Mouse (Mus musculus) retina, postnatal 1 day (tissue): ENCODE data around the gene Atp12a.

Source experiments
- DNase-seq: peaks from one replicate; pipeline ENCODE4 v3.0.0-alpha.2; 2012

Atp12a gene

DNA sequence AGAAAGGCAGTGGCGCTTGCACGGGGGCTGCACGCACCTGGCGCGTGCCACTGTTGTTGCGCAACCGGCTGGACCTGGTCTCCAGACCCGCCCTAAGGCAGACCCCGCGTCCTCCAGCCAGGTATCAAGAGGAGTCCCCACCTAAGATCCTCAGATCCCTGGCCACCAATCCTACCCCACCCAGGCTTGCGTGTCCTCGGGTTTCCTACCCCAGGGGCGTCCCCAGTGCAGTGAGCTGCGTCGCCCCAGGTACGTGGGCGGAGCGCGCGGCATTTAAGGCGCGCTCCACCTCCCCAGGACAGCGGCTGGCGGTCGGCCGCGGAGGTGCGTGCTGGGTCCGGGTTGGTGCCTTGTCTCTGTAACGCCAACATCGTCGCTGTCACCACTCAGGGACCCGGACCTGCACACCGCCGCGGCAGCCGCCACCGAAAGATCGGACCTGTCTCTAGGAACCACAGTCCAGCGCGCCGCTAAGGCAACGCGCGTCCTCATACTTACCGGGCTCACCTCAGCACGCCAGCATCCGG lies at the start of gene Atp12a:
Atp12a (plus strand) TSS at position 358 of the 527 bp plus-strand sequence.
- peak; percentile 14 for DNase-seq

DNA sequence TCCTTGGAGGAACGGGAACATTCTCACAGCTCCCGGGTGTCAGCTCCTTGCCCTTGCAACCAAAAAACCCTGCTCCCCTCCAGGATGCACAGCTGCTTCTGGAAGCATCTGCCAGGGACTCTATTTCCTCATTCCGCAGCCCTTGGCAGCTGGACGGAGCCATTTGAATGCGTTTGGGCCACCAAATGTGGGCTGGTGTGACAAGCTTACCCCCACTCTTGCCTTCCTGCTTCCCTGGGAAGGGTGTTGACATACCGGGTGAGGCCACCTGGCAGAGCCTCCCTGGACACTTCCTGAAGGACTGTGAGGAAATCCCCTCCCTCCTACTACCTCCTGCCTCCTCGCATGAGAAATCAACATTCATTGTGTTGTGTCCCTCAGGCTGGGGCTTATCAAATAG lies 49.3 kb upstream of the Atp12a start:
- no peak for DNase-seq

DNA sequence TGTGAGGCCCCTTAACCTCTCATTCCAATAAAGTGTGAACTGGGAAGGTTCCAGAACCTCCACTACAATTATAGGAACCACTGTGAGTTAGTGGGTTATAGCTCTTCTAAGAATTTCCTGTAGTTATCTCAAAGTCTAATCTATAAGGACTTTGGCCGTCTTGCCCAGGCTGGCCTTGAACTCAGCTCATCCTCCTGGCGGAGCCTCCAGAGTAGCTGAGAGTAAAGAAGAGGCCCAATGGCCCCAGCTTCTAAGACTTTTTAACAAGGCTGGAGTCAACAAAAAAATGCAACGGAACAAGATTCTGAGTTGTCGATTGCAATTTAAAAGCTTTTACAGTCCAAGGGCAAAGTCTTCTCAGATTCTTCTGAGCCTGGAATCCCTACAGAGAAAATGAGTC lies 48.5 kb upstream of the Atp12a start:
- DNase-seq: no peak

DNA sequence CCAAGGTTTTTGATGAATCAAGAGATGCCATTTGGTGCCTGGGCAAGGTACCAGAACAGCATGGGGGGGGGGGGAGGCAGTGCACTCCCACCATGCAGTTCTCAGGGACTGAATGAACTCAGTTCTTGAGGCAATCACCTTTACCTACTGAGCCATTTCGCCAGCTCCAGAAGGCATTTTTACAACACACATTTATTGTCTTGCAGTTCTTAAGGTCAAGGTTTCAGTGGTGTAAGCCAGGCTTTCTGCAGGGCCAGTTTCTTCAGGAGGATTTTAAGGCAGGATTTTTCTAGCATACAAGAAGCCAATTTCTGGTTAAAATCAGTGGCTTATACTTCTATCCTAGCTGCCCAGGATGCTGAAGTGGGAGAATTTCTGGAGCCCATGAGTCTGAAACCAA lies 41.9 kb upstream of the Atp12a start:
- no peak for DNase-seq

DNA sequence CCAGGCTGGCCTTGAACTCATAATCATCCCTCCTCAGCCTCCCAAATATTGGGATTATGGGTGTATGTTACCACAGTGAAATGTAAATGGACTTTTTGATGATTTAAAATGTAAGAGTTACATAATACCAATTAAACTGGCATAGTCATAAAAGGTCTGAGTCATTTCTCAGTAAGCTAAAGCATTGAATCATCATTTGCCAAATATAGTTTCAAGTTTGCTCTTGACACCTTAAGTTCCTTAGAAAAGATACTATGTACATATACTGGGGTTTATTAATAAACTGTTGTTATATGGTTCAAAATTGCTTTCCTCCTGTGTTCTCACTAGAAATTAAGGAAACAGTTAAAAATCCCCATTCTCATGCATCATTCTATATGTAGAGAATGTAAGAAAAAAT lies 39.8 kb upstream of the Atp12a start:
- no peak for DNase-seq

DNA sequence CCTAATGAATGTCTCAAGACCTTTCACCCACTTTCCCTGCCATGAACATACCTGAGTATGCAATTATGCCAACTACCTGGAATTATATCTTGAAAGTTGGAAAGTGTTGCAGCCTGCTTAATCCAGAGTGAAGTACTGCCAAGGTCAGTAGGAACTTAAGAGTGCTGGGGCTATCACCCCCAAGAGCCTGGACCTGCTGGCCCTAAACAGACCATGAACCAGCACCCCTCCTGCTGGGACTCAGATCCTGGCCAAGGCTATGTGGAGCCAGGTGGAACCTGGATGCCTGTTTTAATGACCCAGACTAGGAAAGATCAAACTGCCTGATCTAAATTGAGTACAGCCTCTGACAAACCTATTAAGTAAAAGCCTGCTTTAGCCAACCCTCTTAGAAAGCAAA lies 31.2 kb upstream of the Atp12a start:
- DNase-seq: no peak

DNA sequence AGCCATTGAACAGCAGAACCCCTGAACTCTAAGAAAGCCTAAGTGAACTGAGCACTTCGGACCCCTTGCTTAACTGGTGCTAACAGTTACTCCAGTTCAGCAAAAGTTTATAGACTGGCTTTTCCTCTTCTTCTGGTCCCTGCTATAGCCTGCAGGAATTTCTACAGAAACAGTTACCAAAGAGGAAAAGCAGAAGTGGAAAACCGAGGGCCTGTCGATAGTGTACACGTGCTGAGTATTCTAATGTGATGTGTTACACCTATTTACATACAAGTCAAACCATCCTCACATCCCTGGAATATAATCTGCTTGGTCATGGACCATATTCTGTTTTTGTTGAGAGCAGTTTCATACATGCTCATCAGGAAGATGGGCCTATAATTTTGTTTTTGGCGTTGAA lies 30.4 kb upstream of the Atp12a start:
- DNase-seq: no peak

DNA sequence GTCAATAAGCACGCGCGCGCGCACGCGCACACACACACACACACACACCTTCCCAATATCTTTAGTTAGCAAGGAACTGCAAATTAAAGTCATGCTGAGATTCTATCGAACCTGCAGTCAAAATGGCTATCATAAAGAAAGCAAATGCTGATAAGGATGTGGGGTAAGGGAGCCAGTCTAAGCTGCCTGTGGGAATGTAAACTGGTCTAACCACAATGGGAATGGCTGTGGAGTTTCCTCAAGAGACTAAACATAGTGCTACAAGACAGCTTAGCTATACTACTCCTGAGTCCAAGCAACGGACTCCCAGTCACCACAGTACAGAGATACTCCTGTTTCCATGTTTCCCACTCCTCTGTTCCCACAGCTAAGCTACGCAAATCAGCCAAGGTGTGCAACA lies 28.8 kb upstream of the Atp12a start:
- DNase-seq: no peak

DNA sequence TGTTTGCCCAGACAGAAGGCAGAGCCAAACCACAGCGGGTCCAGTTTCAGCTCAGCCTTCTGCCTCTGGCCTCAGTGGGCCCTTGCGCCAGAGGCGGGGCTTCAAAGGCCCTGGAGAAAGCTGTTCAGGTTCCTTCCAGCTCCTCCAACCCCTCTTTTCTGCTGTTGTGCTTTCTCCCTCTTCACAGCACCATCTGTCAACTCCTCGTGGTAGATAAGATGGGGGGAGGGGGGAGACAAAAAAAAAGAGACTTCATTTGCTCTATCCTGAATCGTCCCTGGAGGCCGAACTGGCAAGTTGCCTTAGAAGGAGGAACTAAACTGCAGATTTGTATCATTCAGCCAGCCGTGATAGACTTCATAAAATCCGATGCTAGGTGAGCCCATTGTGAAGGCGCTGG lies 27.8 kb upstream of the Atp12a start:
- DNase-seq: no peak

DNA sequence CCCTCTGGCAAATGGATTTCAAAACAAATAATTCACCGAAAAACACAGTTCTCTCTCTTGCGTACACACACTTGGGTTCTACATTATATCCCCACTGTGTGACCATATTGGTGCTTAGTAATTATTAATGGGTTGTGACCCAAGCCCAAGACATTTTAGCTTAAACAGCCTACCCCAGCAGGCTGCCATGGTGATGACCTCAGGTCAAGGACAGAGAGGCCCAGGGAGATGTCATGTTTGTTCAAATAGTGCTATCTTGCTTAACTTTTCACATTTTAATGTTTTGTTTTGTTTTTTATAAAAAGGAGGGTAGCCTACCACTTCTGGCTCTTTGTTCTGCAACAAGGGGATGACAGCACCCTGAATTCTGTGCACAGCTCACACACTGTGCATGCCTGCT lies 27.2 kb upstream of the Atp12a start:
- no peak for DNase-seq

DNA sequence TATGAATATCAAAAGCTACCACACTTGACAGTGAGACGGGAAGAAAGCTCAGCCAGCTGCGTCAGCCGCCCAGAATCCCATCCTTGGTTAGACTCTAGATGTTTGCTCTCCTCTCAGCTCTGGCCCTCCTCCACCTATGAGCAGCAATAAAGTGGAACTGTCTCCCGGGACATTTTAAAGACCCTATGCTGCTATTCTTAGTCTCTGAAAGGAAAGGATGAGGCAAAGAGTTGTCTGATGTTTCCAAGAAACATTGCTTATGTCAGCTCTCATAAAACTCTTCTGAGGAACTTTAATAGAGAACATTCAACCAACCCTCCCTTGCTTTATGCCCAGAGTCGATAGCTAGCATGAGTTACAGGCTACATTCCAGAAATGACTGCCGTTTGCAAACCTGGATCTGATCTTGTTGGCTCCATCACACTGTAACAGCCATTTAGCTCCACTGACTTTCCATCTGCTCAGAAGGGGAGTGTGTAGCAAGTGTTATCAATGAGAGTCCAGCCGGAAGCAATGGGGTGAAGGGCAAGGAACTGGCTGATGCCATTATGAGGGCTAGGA lies 25.9 kb upstream of the Atp12a start:
- DNase-seq: no peak

DNA sequence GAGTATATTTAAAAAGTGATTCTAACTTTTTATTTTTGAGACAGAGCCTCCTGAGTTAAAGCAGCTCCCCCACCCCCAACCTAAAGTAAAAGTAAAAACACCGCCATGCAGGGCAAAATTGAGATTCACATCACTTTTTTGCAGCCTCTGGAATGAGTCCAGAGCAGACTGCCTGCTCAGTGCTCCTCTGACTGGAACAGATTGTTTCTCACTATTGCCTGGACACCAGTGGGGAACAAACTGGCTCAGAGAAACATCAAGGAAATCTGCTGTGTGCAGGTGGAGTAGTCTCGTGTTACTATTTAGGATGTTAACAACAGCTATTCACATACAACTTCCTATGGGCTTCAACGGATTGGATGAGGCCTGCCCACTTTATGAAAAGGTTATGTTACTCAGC lies 16.2 kb upstream of the Atp12a start:
- no peak for DNase-seq

DNA sequence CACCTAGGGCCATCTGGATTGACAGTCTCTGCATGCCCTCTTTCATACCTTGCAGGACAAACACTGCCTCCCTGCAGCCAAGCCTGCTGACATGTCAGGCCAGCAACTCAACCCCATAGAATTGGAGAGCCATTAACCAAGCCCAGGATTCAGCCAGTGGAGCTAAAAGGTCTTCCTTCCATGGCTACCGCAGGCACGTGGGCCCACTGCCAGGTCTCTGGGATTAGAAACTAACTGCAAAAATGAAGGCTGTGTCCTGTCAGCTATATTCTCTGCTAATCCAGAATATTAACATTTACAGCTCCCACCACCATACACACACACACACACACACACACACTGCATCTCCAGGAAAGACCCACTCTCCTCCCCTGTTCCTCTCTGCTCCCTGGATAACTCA lies 15.3 kb upstream of the Atp12a start:
- no peak for DNase-seq

DNA sequence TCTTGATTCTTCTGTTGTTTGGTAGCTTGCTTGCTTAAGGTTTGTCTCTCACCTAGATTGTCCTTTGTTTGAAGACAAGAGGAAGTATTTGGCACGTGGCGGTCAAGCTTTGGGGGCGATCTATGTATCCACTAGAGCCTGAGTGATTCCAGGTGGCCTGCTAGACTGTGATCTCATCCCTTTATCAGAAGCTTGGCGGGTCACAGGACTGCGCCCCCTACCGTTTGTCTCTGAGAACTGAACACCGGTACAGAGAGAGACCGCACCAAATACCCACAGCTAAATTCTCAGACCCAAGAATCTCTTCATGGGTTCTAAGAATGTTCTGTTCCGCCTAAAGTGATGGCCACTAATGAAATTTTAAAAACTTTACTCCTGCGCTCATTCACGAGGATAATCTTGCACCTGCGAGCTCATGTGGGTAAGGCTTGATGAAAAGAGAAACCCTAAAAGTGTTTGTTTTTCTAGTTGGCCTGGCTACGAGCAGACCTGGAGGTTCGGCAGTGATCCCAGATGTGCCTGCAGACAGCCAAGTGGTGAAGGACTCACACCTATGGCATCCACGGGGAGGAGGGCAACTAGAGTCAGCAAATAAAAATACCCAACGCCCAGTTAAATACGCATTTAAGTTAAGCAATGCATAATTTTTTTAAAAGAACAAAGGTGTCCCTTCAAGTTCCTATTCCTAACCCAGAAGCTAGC lies 12.8 kb upstream of the Atp12a start:
- DNase-seq: peak; percentile 64

DNA sequence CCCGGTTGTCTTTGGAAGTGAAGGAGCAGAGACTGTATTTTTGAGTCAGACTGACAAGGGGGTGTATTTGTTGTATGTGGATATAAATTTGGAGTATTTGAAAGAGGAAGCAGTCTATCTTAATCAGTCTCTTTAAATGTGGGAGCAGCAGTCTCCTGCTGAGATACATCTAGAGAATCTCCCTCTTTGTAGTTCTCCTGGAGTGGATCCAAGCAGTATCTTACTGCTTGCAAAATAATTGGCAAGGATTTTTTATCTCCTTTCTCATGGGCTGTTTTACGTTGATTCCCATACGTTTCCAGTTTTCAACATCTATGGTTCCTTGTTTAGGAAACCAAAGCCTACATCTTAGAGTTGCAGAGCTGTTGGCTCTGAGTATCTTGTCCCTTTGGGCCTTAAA lies 10.1 kb upstream of the Atp12a start:
- no peak for DNase-seq

DNA sequence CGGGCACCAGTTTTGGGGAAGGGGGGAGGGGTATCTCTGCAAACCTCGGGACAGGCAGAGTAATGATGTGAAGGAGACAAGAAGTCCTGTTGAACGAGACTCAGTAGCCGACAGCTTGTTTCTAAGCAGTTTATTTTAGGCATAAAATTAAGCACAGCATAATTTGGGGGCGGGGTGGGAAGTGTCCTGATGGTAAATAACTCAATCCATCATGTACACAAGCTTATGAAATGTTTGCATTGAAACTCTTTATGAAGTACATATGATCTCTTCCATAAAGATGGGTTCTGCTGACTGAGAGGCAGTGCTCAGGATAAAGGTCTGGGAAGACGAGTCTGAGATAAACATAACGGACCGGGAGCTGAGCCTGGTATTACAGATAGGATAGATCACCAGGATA lies 9.5 kb upstream of the Atp12a start:
- no peak for DNase-seq

DNA sequence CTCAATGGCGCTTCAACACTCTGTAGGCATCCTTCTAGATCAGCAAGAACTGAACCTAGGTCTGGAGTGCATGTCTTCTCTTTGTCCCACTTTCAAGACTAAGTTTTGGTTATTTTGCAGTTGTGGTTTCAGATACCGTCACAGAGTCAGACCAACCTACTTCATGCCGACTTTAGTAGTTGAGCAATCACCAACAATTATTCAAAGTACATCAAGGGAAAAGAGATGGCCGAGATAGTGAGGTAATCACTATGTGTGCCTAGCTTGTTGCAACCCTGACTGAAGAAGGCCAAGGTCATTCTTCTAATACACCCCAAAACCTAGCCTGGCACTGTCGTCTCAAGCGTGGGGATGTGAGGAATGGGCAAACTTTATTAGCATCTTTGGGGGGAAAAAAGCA lies 8.7 kb upstream of the Atp12a start:
- DNase-seq: no peak

DNA sequence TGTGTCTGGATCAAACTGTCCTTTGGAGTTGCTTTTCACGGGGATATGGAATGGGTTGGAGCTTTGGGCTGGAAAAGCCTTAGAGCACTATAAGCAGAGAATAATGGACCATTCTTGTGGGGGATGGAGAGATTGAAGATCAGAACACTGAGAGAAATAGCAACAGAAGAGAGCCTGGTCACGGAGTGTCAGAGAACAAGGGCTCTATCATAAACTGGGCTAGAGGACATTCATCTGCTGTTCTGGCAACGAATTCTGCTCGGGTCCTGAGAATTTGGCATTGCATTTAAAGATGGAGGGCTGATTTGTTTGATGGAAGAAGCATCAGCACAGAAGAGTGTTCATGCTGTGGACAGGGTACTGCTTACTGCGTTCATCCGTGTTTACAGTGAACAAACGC lies 6.4 kb upstream of the Atp12a start:
- no peak for DNase-seq

DNA sequence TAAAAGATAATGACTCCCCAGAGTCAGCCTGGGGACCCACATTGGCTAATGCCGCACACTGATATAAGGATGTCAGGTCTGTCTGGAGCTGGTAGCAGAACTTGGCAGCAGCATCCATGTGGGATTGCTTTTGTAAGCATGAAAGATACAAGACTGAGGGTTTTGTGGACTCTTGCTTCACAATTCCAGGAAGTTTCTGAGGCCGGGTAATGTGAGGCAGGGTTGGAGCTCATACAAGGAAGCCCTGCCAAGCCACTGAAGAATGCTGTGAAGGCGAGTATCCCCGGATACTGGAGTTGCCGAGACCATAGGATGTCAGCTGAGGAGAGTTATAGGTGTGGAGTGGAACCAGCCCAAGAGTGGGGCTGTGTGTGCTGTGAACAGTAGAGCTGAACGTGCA lies 5.7 kb upstream of the Atp12a start:
- no peak for DNase-seq

DNA sequence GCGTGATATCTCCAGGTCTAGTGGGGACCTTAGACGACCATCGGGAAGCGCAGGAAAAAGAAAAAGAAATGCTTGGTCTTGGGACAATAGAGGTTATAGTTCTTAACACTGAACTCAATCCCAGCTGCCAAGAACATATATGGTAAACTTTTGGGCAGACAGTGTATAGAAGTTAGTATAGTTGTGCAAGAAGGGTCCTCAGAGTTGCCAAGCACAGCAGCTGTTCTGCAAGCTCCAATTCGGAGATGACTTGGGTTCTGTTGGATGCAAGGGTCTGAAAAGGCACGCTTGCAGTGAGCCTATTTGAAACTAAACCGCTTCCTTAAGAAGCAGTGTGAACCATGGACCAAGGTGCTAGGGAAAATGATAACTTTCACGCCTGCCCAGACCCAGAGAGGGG lies 424 bp downstream of the Atp12a start:
- DNase-seq: no peak

DNA sequence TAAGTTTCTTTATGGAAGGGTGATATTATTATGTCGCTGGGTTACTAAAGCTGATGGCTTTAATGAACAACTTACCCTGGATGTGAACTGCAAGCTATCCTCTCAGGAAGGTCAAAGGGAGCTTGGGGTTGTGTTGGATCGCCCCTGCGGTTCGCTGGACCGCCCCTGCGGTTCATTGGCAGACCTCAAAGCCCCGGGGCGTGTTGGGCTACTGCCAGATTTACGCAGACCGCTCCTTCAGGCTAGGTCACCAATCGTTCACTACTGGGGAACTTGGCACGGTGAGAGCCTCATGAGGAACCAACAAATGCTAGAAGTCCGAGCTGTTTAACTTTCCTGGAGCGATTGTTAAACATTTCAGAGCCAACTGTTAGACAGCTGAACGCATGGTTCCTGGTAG lies 1.8 kb downstream of the Atp12a start:
- no peak for DNase-seq

DNA sequence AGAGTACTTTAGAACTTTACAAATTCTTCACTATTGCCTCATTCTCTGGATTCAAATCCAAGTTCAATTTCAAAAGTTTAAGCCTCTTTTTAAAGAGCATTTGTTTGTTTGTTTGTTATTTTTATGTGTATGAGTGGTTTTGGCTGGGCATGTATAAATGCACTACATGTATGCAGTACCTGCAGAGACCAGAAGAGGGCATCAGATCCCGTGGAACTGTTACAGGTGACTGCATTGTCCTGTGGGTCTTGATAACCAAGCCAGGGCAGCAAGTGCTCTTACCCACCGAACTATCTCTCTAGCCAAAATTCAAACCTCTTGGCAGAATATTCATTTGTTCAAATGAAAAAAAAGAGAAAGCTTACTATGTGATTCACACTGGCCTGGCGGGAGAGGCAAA lies 4.0 kb downstream of the Atp12a start:
- DNase-seq: peak; percentile 53

DNA sequence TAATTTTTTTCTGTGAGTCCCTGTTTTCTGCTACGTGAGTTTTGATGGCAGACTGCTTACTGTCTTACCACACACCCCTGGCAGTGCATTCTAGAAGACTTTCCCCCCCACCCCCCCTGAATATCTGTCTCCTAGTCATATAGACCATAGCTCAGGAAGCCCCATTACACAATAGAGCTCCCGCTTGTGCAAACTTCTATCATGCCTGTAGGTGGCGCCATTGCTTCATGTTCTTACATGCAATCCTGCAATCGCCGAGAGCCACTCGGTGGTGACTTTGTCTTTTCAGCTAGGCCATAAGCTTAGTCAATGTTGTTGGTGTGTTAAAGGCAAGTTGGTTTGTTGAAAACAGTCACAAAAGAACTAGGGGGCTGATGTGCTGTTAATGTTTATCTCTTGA lies 10.9 kb downstream of the Atp12a start:
- DNase-seq: peak; percentile 91

DNA sequence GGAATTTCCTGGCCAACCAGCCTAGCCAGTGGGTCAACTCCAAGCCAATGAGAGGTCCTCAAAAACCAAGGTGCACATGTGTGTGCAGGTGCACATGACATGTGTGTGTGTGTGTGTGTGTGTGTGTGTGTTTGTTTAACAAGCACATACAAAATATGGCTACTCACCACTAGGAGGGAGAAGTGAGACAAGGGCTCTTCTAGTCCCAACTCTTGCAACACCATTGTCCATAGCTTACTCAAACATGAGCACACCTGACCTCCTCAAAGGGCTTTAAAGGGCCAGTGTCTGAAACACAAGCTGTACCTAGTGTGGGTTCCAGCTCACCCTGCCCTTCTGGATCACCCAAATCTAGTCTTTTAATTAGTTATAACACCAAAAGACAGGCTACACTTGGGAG lies 12.9 kb downstream of the Atp12a start:
- DNase-seq: no peak

DNA sequence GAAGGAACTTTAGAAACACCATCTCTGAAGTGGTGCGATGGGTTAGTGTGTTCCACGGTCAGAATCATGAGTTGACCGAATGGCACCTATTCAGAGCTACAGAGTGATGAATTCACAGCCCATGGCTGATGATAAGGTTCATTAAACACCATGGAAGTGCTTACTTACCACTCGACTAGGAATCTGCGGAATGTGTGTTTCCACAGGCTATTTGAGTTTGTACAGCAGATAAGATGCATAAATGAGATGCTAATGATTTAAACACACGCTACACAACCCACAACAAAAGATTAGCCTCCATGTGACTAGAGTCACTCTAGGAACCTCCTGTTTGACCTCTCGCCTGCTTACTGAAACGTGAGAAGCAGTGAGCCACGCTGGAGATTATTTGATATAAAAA lies 14.5 kb downstream of the Atp12a start:
- no peak for DNase-seq
